Mouse (Mus musculus): ENCODE measurements around the gene Glul. TPM values are rescaled to one million over a fixed set of nuclear protein-coding genes. Genes with fewer than 3 reads are reported as not detected.

Glul gene
- polyA plus RNA-seq, 1 experiment from 2014 or later, result 230 TPM

DNA sequence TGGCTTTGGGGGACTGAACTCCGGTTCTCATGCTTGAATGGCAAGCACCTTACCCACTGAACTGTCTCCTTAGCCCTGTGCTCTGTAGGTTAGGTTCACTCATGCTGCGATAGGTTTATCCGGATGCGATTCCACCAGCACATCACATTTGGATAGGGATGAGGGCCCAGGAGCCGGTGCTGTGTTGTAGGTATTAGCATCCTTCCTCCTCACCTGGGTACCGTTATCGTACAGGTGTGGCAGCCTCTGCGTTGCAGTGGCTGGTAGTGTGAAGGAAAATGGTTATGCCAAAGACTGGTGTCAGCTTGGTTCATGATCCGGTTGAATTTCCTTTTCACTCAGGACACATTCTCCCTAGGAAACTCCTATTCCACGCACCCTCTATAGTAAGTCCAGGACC is 9.6 kb upstream of the Glul start:
- Histone ChIP-seq H3K4me3 (replicated peaks; ENCODE audit: low read depth, low read length) (no peak overlapping the region), H3K27me3 (ENCODE audit: insufficient read depth, low read length) (no peaks in the 10 kb centered on the region), H3K4me2 (ENCODE audit: low read length) (no peak overlapping the region), H3K9ac (ENCODE audit: low read depth, low read length) (no peak overlapping the region), H3K36me3 (ENCODE audit: insufficient read depth, low read length) (no peaks in the 10 kb centered on the region), H3K4me1 (replicated peaks; ENCODE audit: insufficient read depth, low read length) (no peaks in the 10 kb centered on the region), H3K27ac (no peak overlapping the region), H3K9me3 (replicated peaks; ENCODE audit: low read length) (no peaks in the 10 kb centered on the region)
- no peak for ATAC-seq (replicated peaks; ENCODE audit: low FRiP score, low read depth)
- 87% methylated on average over 10 of the region's 10 CpGs for WGBS
- no peak for TF ChIP-seq CTCF (IDR thresholded peaks at IDR 0.05; ENCODE audit: low read depth)
- DNase-seq (ENCODE audit: low spot score), result no peak

DNA sequence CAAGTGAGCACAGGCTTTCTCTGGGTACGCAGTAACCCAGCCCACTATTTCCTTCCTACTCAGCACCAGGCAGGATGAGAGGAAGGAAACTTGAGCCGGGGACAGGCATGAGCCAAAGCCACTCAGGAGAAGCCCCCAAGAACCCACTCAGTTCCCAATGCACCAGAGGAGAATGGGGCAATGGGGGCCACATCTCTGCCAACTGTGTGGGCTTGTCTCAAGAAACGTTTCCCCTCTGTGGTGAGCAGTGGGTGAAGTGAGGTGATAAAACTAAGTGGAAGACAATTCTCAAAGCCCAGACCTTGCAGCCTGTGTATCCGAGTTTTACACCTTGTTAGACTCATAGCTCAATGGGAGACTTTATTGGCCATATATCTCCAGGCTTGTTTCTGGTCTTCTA is 8.3 kb upstream of the Glul start, which contains the start of gene Teddm1a:
Teddm1a (plus strand) TSS at position 301 of the 400 bp plus-strand sequence.
- DNase-seq (ENCODE audit: low spot score) (no peak), ATAC-seq (replicated peaks; ENCODE audit: low FRiP score, low read depth) (no peak)
- TF ChIP-seq CTCF (IDR thresholded peaks at IDR 0.05; ENCODE audit: low read depth), result no peak

DNA sequence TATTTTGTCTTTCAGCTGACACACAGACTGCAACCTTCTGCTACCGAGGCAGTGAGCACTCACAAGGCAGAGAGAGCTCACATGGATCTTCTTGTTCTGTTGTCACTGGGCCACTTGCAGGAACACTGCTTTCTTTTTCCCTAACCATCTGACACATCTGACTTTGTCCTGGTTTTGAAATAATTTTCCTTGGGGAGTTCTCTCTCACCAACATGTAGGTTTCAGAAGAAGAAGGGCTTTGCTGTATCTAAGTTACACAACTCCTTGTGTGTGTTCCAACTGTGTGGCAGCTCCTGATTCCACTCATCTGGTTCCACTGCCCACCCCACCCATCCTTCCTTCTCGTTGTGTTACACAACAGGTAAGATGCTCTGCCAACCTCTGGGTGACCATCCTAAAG is 6.0 kb upstream of the Glul start:
- Histone ChIP-seq H3K27me3 (ENCODE audit: insufficient read depth, low read length) (no peaks in the 10 kb centered on the region), H3K4me1 (replicated peaks; ENCODE audit: insufficient read depth, low read length) (no peaks in the 10 kb centered on the region), H3K27ac (no peak overlapping the region), H3K4me2 (ENCODE audit: low read length) (no peak overlapping the region), H3K36me3 (ENCODE audit: insufficient read depth, low read length) (no peaks in the 10 kb centered on the region), H3K9me3 (replicated peaks; ENCODE audit: low read length) (no peaks in the 10 kb centered on the region), H3K9ac (ENCODE audit: low read depth, low read length) (no peak overlapping the region), H3K4me3 (replicated peaks; ENCODE audit: low read depth, low read length) (no peak overlapping the region)
- WGBS, result 63% methylated on average over 2 of the region's 2 CpGs
- DNase-seq (ENCODE audit: low spot score), result no peak
- ATAC-seq (replicated peaks; ENCODE audit: low FRiP score, low read depth), result no peak
- no peak for TF ChIP-seq CTCF (IDR thresholded peaks at IDR 0.05; ENCODE audit: low read depth)

More for the DNA sequence above, 8.3 kb upstream of the Glul start, which contains the start of gene Teddm1a:
- 35% methylated on average over 4 of the region's 4 CpGs for WGBS
- no peaks in the 10 kb centered on the region for H3K27me3 ChIP-seq (ENCODE audit: insufficient read depth, low read length)
- no peak within 1 kb of the TSS for H3K9ac ChIP-seq (ENCODE audit: low read depth, low read length)
- H3K4me1 ChIP-seq (replicated peaks; ENCODE audit: insufficient read depth, low read length), result no peaks in the 10 kb centered on the region
- no peak within 1 kb of the TSS for H3K4me3 ChIP-seq (replicated peaks; ENCODE audit: low read depth, low read length)
- H3K9me3 ChIP-seq (replicated peaks; ENCODE audit: low read length), result no peaks in the 10 kb centered on the region
- no peak within 1 kb of the TSS for H3K27ac ChIP-seq
- no peaks in the 10 kb centered on the region for H3K36me3 ChIP-seq (ENCODE audit: insufficient read depth, low read length)
- no peak within 1 kb of the TSS for H3K4me2 ChIP-seq (ENCODE audit: low read length)

DNA sequence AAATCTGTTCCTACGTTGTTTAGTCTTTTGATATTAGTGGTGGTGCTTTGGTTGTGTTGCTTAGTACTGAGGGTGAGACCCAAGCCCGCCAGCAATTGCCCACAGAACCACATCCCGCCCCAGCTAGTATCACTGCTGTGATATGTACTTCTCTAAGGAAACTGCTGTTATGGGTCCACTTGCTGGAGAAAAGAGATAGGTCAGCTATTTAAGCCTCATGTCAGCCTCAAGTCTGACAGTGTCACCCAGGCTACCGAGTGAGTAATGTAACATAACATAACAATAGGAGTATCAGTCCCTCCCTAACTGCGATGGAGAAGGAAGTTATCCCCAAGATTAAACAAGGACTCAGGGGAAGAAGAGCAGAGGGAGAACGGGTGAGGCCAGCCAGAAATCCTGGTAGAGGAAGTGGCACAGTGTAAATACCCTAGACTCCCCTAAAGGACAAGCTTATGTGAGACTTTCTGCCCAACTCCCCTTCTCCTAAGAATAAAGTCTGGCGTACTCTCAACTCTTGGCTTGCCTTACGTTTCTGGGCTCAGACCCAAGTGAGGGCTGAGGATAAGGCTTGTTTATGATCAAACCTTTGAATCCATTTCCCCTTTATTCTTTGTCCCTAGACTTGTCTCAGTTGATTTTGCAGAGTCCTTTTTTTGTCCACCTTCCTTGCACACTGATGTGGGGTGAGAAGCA is 5.4 kb upstream of the Glul start:
- DNase-seq (ENCODE audit: low spot score) (no peak), ATAC-seq (replicated peaks; ENCODE audit: low FRiP score, low read depth) (no peak)
- Histone ChIP-seq H3K27ac (no peak overlapping the region), H3K9ac (ENCODE audit: low read depth, low read length) (no peak overlapping the region), H3K4me1 (replicated peaks; ENCODE audit: insufficient read depth, low read length) (no peaks in the 10 kb centered on the region), H3K27me3 (ENCODE audit: insufficient read depth, low read length) (no peaks in the 10 kb centered on the region), H3K4me3 (replicated peaks; ENCODE audit: low read depth, low read length) (no peak overlapping the region), H3K36me3 (ENCODE audit: insufficient read depth, low read length) (no peaks in the 10 kb centered on the region), H3K9me3 (replicated peaks; ENCODE audit: low read length) (no peaks in the 10 kb centered on the region), H3K4me2 (ENCODE audit: low read length) (no peak overlapping the region)
- WGBS, result 54% methylated on average over 8 of the region's 8 CpGs
- TF ChIP-seq CTCF (IDR thresholded peaks at IDR 0.05; ENCODE audit: low read depth), result no peak

DNA sequence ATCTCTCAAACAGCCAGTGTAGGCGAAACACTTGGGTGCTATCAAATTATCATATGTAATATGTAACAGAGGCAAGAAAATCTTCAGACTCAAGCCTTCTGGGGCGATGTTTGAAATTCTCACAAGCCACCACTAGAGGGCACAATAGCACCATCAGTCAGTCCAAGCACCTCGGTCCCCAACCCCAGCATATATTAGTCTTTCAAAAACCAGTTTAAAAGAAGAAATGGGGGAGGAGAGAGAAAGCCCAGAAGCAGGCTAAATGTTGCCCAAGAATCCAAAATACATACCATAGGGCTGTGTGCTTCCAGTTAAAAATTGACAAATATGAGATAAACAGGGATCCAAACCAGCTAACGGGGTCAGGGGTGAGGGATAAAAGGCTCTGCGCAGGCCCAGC is 4.8 kb upstream of the Glul start:
- 34% methylated on average over 5 of the region's 5 CpGs for WGBS
- TF ChIP-seq CTCF (IDR thresholded peaks at IDR 0.05; ENCODE audit: low read depth), result peak; percentile 97
- H3K9me3 ChIP-seq (replicated peaks; ENCODE audit: low read length), result no peaks in the 10 kb centered on the region
- no peak for ATAC-seq (replicated peaks; ENCODE audit: low FRiP score, low read depth)
- H3K36me3 ChIP-seq (ENCODE audit: insufficient read depth, low read length), result no peaks in the 10 kb centered on the region
- H3K27ac ChIP-seq, result no peak overlapping the region
- H3K4me1 ChIP-seq (replicated peaks; ENCODE audit: insufficient read depth, low read length), result no peaks in the 10 kb centered on the region
- no peak overlapping the region for H3K4me2 ChIP-seq (ENCODE audit: low read length)
- DNase-seq (ENCODE audit: low spot score), result peak; percentile 92
- no peak overlapping the region for H3K9ac ChIP-seq (ENCODE audit: low read depth, low read length)
- no peaks in the 10 kb centered on the region for H3K27me3 ChIP-seq (ENCODE audit: insufficient read depth, low read length)
- H3K4me3 ChIP-seq (replicated peaks; ENCODE audit: low read depth, low read length), result no peak overlapping the region

DNA sequence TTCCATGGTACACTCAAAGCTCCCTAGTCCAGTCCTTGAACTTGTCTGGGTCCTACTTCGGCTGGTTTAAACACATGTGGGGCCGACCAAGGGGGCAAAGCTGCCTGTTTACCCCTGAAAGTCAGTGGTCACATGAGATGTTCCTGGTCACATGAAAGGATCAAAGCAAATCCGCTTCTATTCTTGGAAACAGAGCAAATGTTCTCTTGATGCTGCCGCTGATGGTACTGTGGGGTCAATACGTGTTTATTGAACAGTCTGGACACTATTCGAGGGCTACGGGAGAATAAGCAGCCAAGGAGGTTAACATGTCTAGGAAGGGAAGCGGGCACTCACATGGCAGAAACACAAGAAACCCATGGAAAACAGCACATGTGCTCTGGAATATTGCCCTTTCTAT is 2.5 kb upstream of the Glul start:
- no peak for ATAC-seq (replicated peaks; ENCODE audit: low FRiP score, low read depth)
- Histone ChIP-seq H3K4me1 (replicated peaks; ENCODE audit: insufficient read depth, low read length) (0 out of 2 replicates have a peak, but pooled peaks cover 4% of the 10 kb centered on the region), H3K36me3 (ENCODE audit: insufficient read depth, low read length) (no peaks in the 10 kb centered on the region), H3K4me3 (replicated peaks; ENCODE audit: low read depth, low read length) (no peak overlapping the region), H3K9ac (ENCODE audit: low read depth, low read length) (no peak overlapping the region), H3K4me2 (ENCODE audit: low read length) (no peak overlapping the region), H3K9me3 (replicated peaks; ENCODE audit: low read length) (no peaks in the 10 kb centered on the region), H3K27me3 (ENCODE audit: insufficient read depth, low read length) (no peaks in the 10 kb centered on the region), H3K27ac (no peak overlapping the region)
- DNase-seq (ENCODE audit: low spot score), result no peak
- no peak for TF ChIP-seq CTCF (IDR thresholded peaks at IDR 0.05; ENCODE audit: low read depth)
- WGBS, result 85% methylated on average over 8 of the region's 8 CpGs

All from kidney, postnatal 0 days (tissue).